Mouse (Mus musculus) adrenal gland (tissue): ENCODE results near the gene Myef2.
"Not testable (repeated sequence)": the region's sequence is repeated elsewhere in the genome, so short reads cannot be mapped to it uniquely, and the experiment has no call there.

Experiments used
- intact Hi-C: fragments of 180-260 bp; cut with DNase I; formaldehyde crosslinking; loops from one replicate; pipeline ENCODE4 v1.15.1; 2025
- long read RNA-seq, 2 experiments: library from polyadenylated mRNA; unstranded; transcript quantifications; one replicate each; pipeline ENCODE4 v2.0.0; 2020; ENCODE audit warnings: borderline replicate concordance in 1 of 2; ENCODE audit not compliant: insufficient replicate concordance in 1 of 2

The Myef2 gene
- long read RNA-seq, experiment 1, partial matches to known transcripts = 0 of 13 reads
- long read RNA-seq, experiment 1, other reads (novel, unspliced or antisense) = 13 of 13 reads
- long read RNA-seq, experiment 2, partial matches to known transcripts = 1 of 3 reads
- long read RNA-seq, experiment 2, other reads (novel, unspliced or antisense) = 2 of 3 reads

GRCm38 (mm10) chr2:125123477-125123852 is at the start of gene Myef2:
Gene Myef2, minus strand, starts transcription at chr2:125123661.
- intact Hi-C loops = no loop called here

- intact Hi-C loops = no loop called here
Observed at GRCm38 (mm10) chr2:125162012-125162470, 38.6 kb upstream of the Myef2 start.

- intact Hi-C loops = no loop called here
Observed at GRCm38 (mm10) chr2:125155504-125155903, 32.0 kb upstream of the Myef2 start.

GRCm38 (mm10) chr2:125154294-125154693 is 30.8 kb upstream of the Myef2 start:
- intact Hi-C loops = no loop called here

GRCm38 (mm10) chr2:125152388-125152787 is 28.9 kb upstream of the Myef2 start, which contains the start of gene Slc12a1:
Gene Slc12a1, plus strand, starts transcription at chr2:125152505.
- intact Hi-C loops = no loop called here

GRCm38 (mm10) chr2:125142336-125142735 is 18.9 kb upstream of the Myef2 start:
- intact Hi-C loops = no loop called here

- intact Hi-C loops = no loop called here
Observed at GRCm38 (mm10) chr2:125136846-125137245, 13.4 kb upstream of the Myef2 start.

GRCm38 (mm10) chr2:125135903-125136811 is 12.7 kb upstream of the Myef2 start, which contains the start of gene Ctxn2:
Gene Ctxn2, plus strand, starts transcription at chr2:125136692.
- intact Hi-C loops = no loop called here

GRCm38 (mm10) chr2:125134113-125134512 is 10.7 kb upstream of the Myef2 start:
- intact Hi-C loops = no loop called here

- intact Hi-C loops = no loop called here
Observed at GRCm38 (mm10) chr2:125126792-125127191, 3.3 kb upstream of the Myef2 start.

- intact Hi-C loops = no loop called here
Observed at GRCm38 (mm10) chr2:125125824-125126223, 2.4 kb upstream of the Myef2 start.

- intact Hi-C loops = no loop called here
Observed at GRCm38 (mm10) chr2:125122624-125123476, 611 bp downstream of the Myef2 start.

GRCm38 (mm10) chr2:125122288-125122623 is 1.2 kb downstream of the Myef2 start:
- intact Hi-C loops = no loop called here

GRCm38 (mm10) chr2:125119381-125120110 is 3.9 kb downstream of the Myef2 start:
- intact Hi-C loops = no loop called here

GRCm38 (mm10) chr2:125106536-125106935 is 16.9 kb downstream of the Myef2 start:
- intact Hi-C loops = not testable (repeated sequence)

GRCm38 (mm10) chr2:125104491-125104890 is 19.0 kb downstream of the Myef2 start:
- intact Hi-C loops = not testable (repeated sequence)

GRCm38 (mm10) chr2:125092123-125092522 is 31.3 kb downstream of the Myef2 start:
- intact Hi-C loops = not testable (repeated sequence)

- intact Hi-C loops = no loop called here
Observed at GRCm38 (mm10) chr2:125088757-125089156, 34.7 kb downstream of the Myef2 start.

- intact Hi-C loops = no loop called here
Observed at GRCm38 (mm10) chr2:125083879-125084278, 39.6 kb downstream of the Myef2 start.

- intact Hi-C loops = no loop called here
Observed at GRCm38 (mm10) chr2:125073056-125073780, 50.2 kb downstream of the Myef2 start.
